Mouse (Mus musculus): ENCODE results near the gene Stpg2.

GRCm38 (mm10) chr3:139676192-139676591 is 470.7 kb downstream of the Stpg2 start:
- TF ChIP-seq CTCF (conservative IDR thresholded peaks at IDR 0.05; ENCODE audit: insufficient read depth, insufficient read length, low read depth, low read length) = no peak
- TF ChIP-seq POLR2A (IDR thresholded peaks at IDR 0.05; ENCODE audit: low read depth, low read length) = no peak
